Mouse (Mus musculus): ENCODE measurements around the gene Gm19684. TPM values are rescaled to one million over a fixed set of nuclear protein-coding genes. Genes with fewer than 3 reads are reported as not detected.
"Not testable (repeated sequence)": the region's sequence is repeated elsewhere in the genome, so short reads cannot be mapped to it uniquely, and the experiment has no call there.

Gm19684 gene
- polyA plus RNA-seq, 1 experiment from 2014 or later = not detected

DNA sequence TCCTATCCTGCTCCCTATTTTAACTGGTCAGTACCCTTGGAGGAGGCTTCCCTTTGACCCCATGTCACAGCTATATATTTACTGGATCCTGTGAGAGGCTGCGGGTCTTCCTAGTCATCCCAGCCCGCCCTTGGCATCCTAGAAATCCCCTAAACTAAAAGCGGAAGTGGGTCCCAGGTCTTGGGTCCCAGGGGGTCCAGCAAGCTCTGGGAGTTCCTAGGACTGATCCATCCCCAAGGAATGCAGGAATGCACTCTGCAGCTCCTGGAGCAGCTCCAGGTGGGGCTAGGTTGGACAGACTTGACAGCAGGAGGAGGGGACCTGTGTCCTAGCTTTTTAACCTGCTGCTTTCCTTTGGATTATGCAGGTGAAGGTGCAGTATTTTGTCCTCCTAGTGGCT lies 27.5 kb upstream of the Gm19684 start:
- no peak for DNase-seq (ENCODE audit: low spot score)

DNA sequence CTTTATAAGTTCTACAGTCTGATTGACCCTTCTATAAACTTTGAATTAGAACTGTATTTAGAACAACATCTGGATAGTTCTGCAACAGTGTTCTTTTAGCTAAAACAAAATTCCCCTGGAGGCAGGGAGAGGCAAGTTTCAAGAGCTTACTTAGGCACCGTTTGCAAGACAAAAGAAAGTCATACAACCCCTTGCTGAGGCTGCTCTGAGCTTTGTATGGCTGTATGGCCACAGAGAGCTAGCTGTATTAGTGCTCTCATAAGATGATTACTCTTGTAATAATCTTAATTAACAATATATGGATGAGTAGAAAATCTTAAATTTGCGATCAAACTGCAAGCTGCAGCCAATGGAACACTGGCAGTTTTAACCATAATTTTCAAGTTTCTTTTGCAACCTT lies 21.9 kb upstream of the Gm19684 start:
- H3K4me1 ChIP-seq (replicated peaks; ENCODE audit: control insufficient read depth, insufficient read depth); ATAC-seq (ENCODE audit: low FRiP score, low TSS enrichment); H3K36me3 ChIP-seq (ENCODE audit: control insufficient read depth, insufficient read depth, low read length); H3K9ac ChIP-seq (ENCODE audit: low read length); H3K27ac ChIP-seq (replicated peaks); H3K4me2 ChIP-seq (replicated peaks; ENCODE audit: low read depth); H3K27me3 ChIP-seq (ENCODE audit: control insufficient read depth, insufficient read depth, low read length); H3K4me3 ChIP-seq (ENCODE audit: low read depth, low read length); H3K9me3 ChIP-seq (ENCODE audit: control insufficient read depth, low read length); DNase-seq (ENCODE audit: low spot score): not testable (repeated sequence)
- WGBS = 59% methylated on average over 2 of the region's 2 CpGs

More for the DNA sequence above, 27.5 kb upstream of the Gm19684 start:
- ATAC-seq (ENCODE audit: low FRiP score, low TSS enrichment) = no peak
- Histone ChIP-seq H3K27ac (replicated peaks) (no peak overlapping the region), H3K4me3 (ENCODE audit: low read depth, low read length) (no peak overlapping the region), H3K9ac (ENCODE audit: low read length) (no peak overlapping the region), H3K4me2 (replicated peaks; ENCODE audit: low read depth) (no peak overlapping the region), H3K36me3 (ENCODE audit: control insufficient read depth, insufficient read depth, low read length) (no peaks in the 10 kb centered on the region), H3K9me3 (ENCODE audit: control insufficient read depth, low read length) (no peaks in the 10 kb centered on the region), H3K4me1 (replicated peaks; ENCODE audit: control insufficient read depth, insufficient read depth) (no peaks in the 10 kb centered on the region), H3K27me3 (ENCODE audit: control insufficient read depth, insufficient read depth, low read length) (no peaks in the 10 kb centered on the region)
- 36% methylated on average over 3 of the region's 3 CpGs for WGBS
- TF ChIP-seq EP300 (optimal IDR thresholded peaks at IDR 0.05) (no peak), CTCF (IDR thresholded peaks at IDR 0.05; ENCODE audit: low read depth) (no peak)

DNA sequence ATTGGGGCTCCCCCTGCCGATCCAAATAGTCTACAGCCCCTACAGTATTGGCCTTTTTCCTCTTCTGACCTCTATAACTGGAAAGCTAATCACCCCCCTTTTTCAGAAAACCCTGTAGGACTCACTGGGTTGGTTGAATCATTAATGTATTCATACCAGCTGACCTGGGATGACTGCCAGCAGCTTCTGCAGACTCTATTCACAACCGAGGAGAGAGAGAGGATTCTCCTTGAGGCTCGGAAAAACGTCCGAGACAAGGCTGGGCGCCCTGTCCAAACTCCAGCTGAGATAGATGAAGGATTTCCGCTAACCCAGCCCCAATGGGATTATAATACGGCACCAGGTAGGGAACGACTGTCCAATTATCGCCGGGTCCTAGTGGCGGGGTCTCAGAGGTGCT lies 19.4 kb upstream of the Gm19684 start:
- H3K27me3 ChIP-seq (ENCODE audit: control insufficient read depth, insufficient read depth, low read length); H3K9me3 ChIP-seq (ENCODE audit: control insufficient read depth, low read length); H3K36me3 ChIP-seq (ENCODE audit: control insufficient read depth, insufficient read depth, low read length); H3K9ac ChIP-seq (ENCODE audit: low read length); DNase-seq (ENCODE audit: low spot score); H3K4me2 ChIP-seq (replicated peaks; ENCODE audit: low read depth); H3K4me1 ChIP-seq (replicated peaks; ENCODE audit: control insufficient read depth, insufficient read depth); ATAC-seq (ENCODE audit: low FRiP score, low TSS enrichment); H3K27ac ChIP-seq (replicated peaks); H3K4me3 ChIP-seq (ENCODE audit: low read depth, low read length): not testable (repeated sequence)
- 84% methylated on average over 11 of the region's 12 CpGs for WGBS

DNA sequence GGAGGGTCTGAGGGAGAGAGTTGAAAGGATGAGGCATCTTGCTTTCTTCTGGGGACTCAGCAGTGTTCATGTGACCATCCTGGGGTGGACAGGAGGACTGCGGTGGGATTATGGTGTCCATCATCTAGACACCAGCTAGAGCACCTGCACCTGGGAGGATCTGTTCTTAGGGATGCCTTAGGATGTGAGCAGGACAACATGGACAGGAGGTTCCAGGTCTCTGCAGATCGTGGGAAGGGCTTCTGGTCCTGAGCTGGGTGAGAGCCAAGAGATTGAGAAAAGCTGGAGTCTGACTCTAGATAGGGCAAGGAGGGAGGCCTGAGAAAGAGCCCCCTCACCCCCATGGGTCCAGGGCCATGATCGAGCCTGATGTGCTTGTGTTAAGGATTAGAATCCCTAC lies 11.3 kb upstream of the Gm19684 start:
- not testable (repeated sequence) for H3K27me3 ChIP-seq (ENCODE audit: control insufficient read depth, insufficient read depth, low read length); H3K36me3 ChIP-seq (ENCODE audit: control insufficient read depth, insufficient read depth, low read length); H3K9ac ChIP-seq (ENCODE audit: low read length); H3K4me3 ChIP-seq (ENCODE audit: low read depth, low read length); H3K4me2 ChIP-seq (replicated peaks; ENCODE audit: low read depth); H3K9me3 ChIP-seq (ENCODE audit: control insufficient read depth, low read length); H3K27ac ChIP-seq (replicated peaks); ATAC-seq (ENCODE audit: low FRiP score, low TSS enrichment); H3K4me1 ChIP-seq (replicated peaks; ENCODE audit: control insufficient read depth, insufficient read depth); DNase-seq (ENCODE audit: low spot score)
- WGBS = 50% methylated on average over 3 of the region's 3 CpGs

DNA sequence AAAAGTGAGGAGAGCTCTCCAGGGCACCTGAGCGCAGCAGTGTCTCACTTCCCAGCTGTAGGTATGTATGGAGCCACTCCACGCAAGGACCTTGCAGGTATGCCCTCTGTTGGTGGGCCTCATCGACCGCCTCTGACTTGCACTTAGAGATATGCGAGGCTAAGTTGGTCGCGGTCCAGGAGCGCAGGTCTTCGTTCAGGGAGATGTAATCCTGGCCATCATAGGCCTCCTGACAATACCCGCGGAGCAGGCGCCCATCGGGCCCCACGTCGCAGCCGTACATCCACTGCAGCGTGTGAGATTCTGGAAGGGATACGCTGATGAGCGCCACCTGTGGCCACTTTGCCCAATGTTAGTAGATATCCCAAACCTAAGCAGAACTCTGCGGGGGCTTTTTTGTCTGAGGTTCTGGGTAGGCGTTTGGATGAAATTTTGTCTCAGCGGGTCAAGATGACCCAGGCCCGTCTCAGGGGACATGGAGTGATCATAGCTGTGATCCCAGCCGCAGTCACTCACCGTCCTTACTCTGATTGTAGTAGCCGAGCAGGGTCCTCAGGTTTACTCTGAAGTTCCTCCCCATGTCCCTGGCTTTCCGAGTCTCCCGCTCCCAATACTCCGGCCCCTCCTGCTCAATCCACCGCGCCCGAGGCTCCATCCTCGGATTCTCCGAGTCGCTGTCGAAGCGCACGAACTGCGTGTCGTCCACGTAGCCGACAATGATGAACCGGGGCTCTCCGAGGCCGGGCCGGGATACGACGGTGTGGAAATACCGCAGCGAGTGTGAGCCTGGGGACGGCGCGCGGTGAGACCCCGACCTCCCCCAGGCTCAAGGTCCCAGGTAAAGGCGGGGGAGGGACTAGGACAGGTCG lies 10.6 kb upstream of the Gm19684 start:
- Histone ChIP-seq H3K4me2 (replicated peaks; ENCODE audit: low read depth) (peak overlapping the region; percentile 68), H3K4me3 (ENCODE audit: low read depth, low read length) (peak overlapping the region; percentile 40)
- H3K9me3 ChIP-seq (ENCODE audit: control insufficient read depth, low read length); H3K4me1 ChIP-seq (replicated peaks; ENCODE audit: control insufficient read depth, insufficient read depth); H3K27me3 ChIP-seq (ENCODE audit: control insufficient read depth, insufficient read depth, low read length); H3K9ac ChIP-seq (ENCODE audit: low read length); H3K27ac ChIP-seq (replicated peaks); H3K36me3 ChIP-seq (ENCODE audit: control insufficient read depth, insufficient read depth, low read length): not testable (repeated sequence)
- ATAC-seq (ENCODE audit: low FRiP score, low TSS enrichment) (peak; percentile 66), DNase-seq (ENCODE audit: low spot score) (peak; percentile 22)
- TF ChIP-seq CTCF (IDR thresholded peaks at IDR 0.05; ENCODE audit: low read depth) = peak; percentile 53
- WGBS = 1% methylated on average over 55 of the region's 57 CpGs

- 1% methylated on average over 10 of the region's 10 CpGs for WGBS
- H3K9ac ChIP-seq (ENCODE audit: low read length) = not testable (repeated sequence)
Measured at GRCm38 (mm10) chr17:36111510-36111868, 10.0 kb upstream of the Gm19684 start.

More at GRCm38 (mm10) chr17:36111510-36111868, 10.0 kb upstream of the Gm19684 start:
- Histone ChIP-seq H3K4me2 (replicated peaks; ENCODE audit: low read depth) (peak overlapping the region; percentile 68), H3K4me3 (ENCODE audit: low read depth, low read length) (peak overlapping the region; percentile 40)
- H3K36me3 ChIP-seq (ENCODE audit: control insufficient read depth, insufficient read depth, low read length); H3K27ac ChIP-seq (replicated peaks); H3K9me3 ChIP-seq (ENCODE audit: control insufficient read depth, low read length); H3K27me3 ChIP-seq (ENCODE audit: control insufficient read depth, insufficient read depth, low read length); H3K4me1 ChIP-seq (replicated peaks; ENCODE audit: control insufficient read depth, insufficient read depth): not testable (repeated sequence)
- DNase-seq (ENCODE audit: low spot score) (peak; percentile 19), ATAC-seq (ENCODE audit: low FRiP score, low TSS enrichment) (peak; percentile 27; the same call in 1 of the 2 replicates)
